Mouse (Mus musculus): ENCODE results near the gene Prdm16.

Gene Prdm16

GRCm38 (mm10) chr4:154414885-154415284 lies 221.8 kb downstream of the Prdm16 start:
- DNase-seq: no peak

GRCm38 (mm10) chr4:154410559-154410958 lies 226.1 kb downstream of the Prdm16 start:
- DNase-seq: no peak

- no peak for DNase-seq
Observed at GRCm38 (mm10) chr4:154409841-154410240, 226.8 kb downstream of the Prdm16 start.

GRCm38 (mm10) chr4:154409237-154409721 lies 227.4 kb downstream of the Prdm16 start:
- DNase-seq: no peak

GRCm38 (mm10) chr4:154402948-154403347 lies 233.7 kb downstream of the Prdm16 start:
- no peak for DNase-seq

- DNase-seq: no peak
Observed at GRCm38 (mm10) chr4:154401982-154402932, 234.4 kb downstream of the Prdm16 start.

GRCm38 (mm10) chr4:154401379-154401778 lies 235.3 kb downstream of the Prdm16 start:
- peak; percentile 21 for DNase-seq

GRCm38 (mm10) chr4:154400256-154401171 lies 236.2 kb downstream of the Prdm16 start:
- DNase-seq: no peak

- no peak for DNase-seq
Observed at GRCm38 (mm10) chr4:154399634-154400033, 237.0 kb downstream of the Prdm16 start.

GRCm38 (mm10) chr4:154396652-154397301 lies 239.9 kb downstream of the Prdm16 start:
- no peak for DNase-seq

GRCm38 (mm10) chr4:154394123-154394722 lies 242.4 kb downstream of the Prdm16 start:
- no peak for DNase-seq

- DNase-seq: peak; percentile 55
Observed at GRCm38 (mm10) chr4:154393196-154394122, 243.2 kb downstream of the Prdm16 start.

GRCm38 (mm10) chr4:154392641-154393040 lies 244.0 kb downstream of the Prdm16 start:
- DNase-seq: no peak

- peak; percentile 71 for DNase-seq
Observed at GRCm38 (mm10) chr4:154390333-154391080, 246.2 kb downstream of the Prdm16 start.

GRCm38 (mm10) chr4:154389641-154390040 lies 247.0 kb downstream of the Prdm16 start:
- DNase-seq: no peak

- DNase-seq: no peak
Observed at GRCm38 (mm10) chr4:154386810-154387209, 249.9 kb downstream of the Prdm16 start.

GRCm38 (mm10) chr4:154385918-154386317 lies 250.8 kb downstream of the Prdm16 start:
- DNase-seq: no peak

- DNase-seq: no peak
Observed at GRCm38 (mm10) chr4:154385208-154385607, 251.5 kb downstream of the Prdm16 start.

GRCm38 (mm10) chr4:154378876-154379275 lies 257.8 kb downstream of the Prdm16 start:
- DNase-seq: no peak

GRCm38 (mm10) chr4:154375939-154376625 lies 260.6 kb downstream of the Prdm16 start:
- no peak for DNase-seq

Measured in kidney, postnatal 10 days (tissue).